Mouse (Mus musculus) spleen, adult 2 months (tissue): ENCODE results near the gene Acer1. TPM values are rescaled to one million over a fixed set of nuclear protein-coding genes. Genes with fewer than 3 reads are reported as not detected.
A peak's percentile ranks its signal among the peaks of the same experiment; 100 is the strongest.
"Not testable (repeated sequence)": the region's sequence is repeated elsewhere in the genome, so short reads cannot be mapped to it uniquely, and the experiment has no call there.

Experiments
- DNase-seq, 2 experiments: peaks; one replicate each; pipeline versions ENCODE4 v3.0.0 to v3.0.0-alpha.2; 2012 to 2021; ENCODE audit warnings: low spot score in 2 of 2, low read depth in 1 of 2
- H3K27ac ChIP-seq: fragments of 200-500 bp; 2 replicates; pipeline ENCODE4 v1.5.1; 2012; ENCODE audit warnings: low read length, inconsistent platforms; ENCODE audit not compliant: insufficient read depth
- H3K27me3 ChIP-seq: fragments of 200-500 bp; 2 replicates; pipeline ENCODE4 v1.6.1; 2012; ENCODE audit warnings: mild to moderate bottlenecking, moderate library complexity, low read length, inconsistent platforms; ENCODE audit not compliant: control insufficient read depth, insufficient read depth
- H3K36me3 ChIP-seq: fragments of 200-500 bp; 2 replicates; pipeline ENCODE4 v1.6.1; 2012; ENCODE audit warnings: mild to moderate bottlenecking, low read length, inconsistent platforms; ENCODE audit not compliant: control insufficient read depth, insufficient read depth
- H3K4me1 ChIP-seq: fragments of 200-500 bp; 2 replicates; pipeline ENCODE4 v1.6.1; 2011; ENCODE audit warnings: inconsistent platforms; ENCODE audit not compliant: control insufficient read depth, insufficient read depth, insufficient read length
- H3K4me3 ChIP-seq: fragments of 200-500 bp; 2 replicates; pipeline ENCODE4 v1.5.1; 2011; ENCODE audit warnings: mild to moderate bottlenecking, inconsistent platforms; ENCODE audit not compliant: insufficient read depth, insufficient read length; ENCODE audit errors: extremely low read depth
- CTCF ChIP-seq: fragments of 200-500 bp; IDR thresholded peaks from 2 replicates; pipeline ENCODE4 v1.5.1; 2011; ENCODE audit warnings: mild to moderate bottlenecking, inconsistent platforms; ENCODE audit not compliant: insufficient read depth, insufficient read length, insufficient replicate concordance; ENCODE audit errors: extremely low read depth
- POLR2A ChIP-seq: fragments of 200-500 bp; IDR thresholded peaks from 2 replicates; pipeline ENCODE4 v1.6.1; 2011; ENCODE audit warnings: low read depth, low read length, inconsistent platforms
- WGBS: fragments of 180-500 bp; shearing (Covaris S2); methylation state at CpG from one replicate; pipeline ENCODE4 v1.1.7; 2018; 5-methylcytosine and 5-hydroxymethylcytosine counted together
- polyA plus RNA-seq: library from polyadenylated mRNA; depleted of rRNA; stranded (reverse); fragments of >200 nt; gene quantifications from 2 replicates; pipeline ENCODE4 v1.2.3, GENCODE M21; 2012; rRNA removed

The Acer1 gene
- polyA plus RNA-seq, 1 experiment: not detected

GRCm38 (mm10) chr17:56917166-56917565 is 64.8 kb downstream of the Acer1 start:
- Histone ChIP-seq H3K27me3 (no peaks in the 10 kb centered on the region), H3K27ac (no peak overlapping the region), H3K4me3 (no peak overlapping the region), H3K4me1 (peaks cover 2% of the 10 kb centered on the region; the same call in 1 of the 2 replicates), H3K36me3 (peaks cover 8% of the 10 kb centered on the region; the same call in 1 of the 2 replicates)
- 90% methylated on average over 2 of the region's 2 CpGs for WGBS
- DNase-seq: no peak
- TF ChIP-seq CTCF: no peak
- TF ChIP-seq POLR2A: no peak

- DNase-seq: no peak
- Histone ChIP-seq H3K27me3 (no peaks in the 10 kb centered on the region), H3K4me3 (no peak overlapping the region), H3K27ac (peak overlapping the region; percentile 46), H3K4me1 (no peaks in the 10 kb centered on the region; the same call in 1 of the 2 replicates), H3K36me3 (no peaks in the 10 kb centered on the region; the same call in 1 of the 2 replicates)
- no peak for TF ChIP-seq POLR2A
- TF ChIP-seq CTCF: no peak
Observed at GRCm38 (mm10) chr17:56913444-56913843, 68.5 kb downstream of the Acer1 start.

DNA sequence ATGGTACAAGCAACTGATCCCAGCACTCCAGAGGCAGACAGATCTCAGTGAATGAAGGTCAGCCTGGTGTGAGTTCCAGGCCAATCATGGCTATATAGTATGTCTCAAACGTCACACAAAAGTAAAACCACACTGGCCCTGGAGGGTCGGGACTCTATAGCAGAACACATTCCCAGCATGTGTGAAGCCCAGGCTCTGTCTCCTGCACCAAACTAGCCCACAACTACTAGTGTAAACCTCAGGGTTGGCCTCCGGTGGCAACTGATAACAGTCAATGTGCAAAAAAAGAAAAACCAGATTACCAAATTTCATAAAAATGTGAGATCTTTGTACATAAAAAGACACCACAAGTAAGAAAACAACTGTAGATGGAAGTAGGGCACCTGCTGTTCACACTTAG is 68.9 kb downstream of the Acer1 start:
- TF ChIP-seq CTCF (no peak), POLR2A (no peak)
- H3K36me3 ChIP-seq: no peaks in the 10 kb centered on the region; the same call in 1 of the 2 replicates
- 0 out of 2 replicates have a peak overlapping the region, but pooled peaks have one; percentile 12 for H3K27ac ChIP-seq
- no peak for DNase-seq
- H3K4me1 ChIP-seq: no peaks in the 10 kb centered on the region; the same call in 1 of the 2 replicates
- no peak overlapping the region for H3K4me3 ChIP-seq
- H3K27me3 ChIP-seq: no peaks in the 10 kb centered on the region
- 63% methylated on average over 3 of the region's 3 CpGs for WGBS

GRCm38 (mm10) chr17:56909764-56910163 is 72.2 kb downstream of the Acer1 start:
- not testable (repeated sequence) for H3K4me3 ChIP-seq, H3K27me3 ChIP-seq, H3K4me1 ChIP-seq, H3K36me3 ChIP-seq, DNase-seq, H3K27ac ChIP-seq
- 91% methylated on average over 2 of the region's 2 CpGs for WGBS

DNA sequence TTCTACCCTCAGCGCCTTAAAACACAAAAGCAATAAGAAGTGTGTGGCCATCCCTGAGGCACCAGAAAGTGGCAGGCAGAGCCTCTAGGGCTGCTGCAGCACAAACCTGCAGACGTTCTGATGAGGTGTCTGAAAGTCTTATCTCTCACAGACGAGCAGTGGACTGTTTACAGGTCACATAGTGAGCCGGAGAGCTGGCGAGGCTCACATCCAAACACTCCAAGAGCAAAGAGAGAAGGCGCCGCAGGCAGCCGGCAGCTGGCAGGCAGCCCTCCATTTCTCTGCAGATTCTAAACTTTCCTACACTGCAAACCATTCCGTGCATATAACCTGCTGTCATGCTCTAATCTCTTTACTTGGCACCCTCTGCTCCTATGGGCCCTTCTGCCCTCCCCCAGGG is 74.0 kb downstream of the Acer1 start:
- Histone ChIP-seq H3K4me1 (no peaks in the 10 kb centered on the region), H3K27ac (no peak overlapping the region), H3K27me3 (no peaks in the 10 kb centered on the region), H3K4me3 (no peak overlapping the region), H3K36me3 (peaks cover 2% of the 10 kb centered on the region; the same call in 1 of the 2 replicates)
- 82% methylated on average over 9 of the region's 9 CpGs for WGBS
- no peak for DNase-seq
- TF ChIP-seq CTCF (no peak), POLR2A (no peak)

GRCm38 (mm10) chr17:56907096-56907495 is 74.8 kb downstream of the Acer1 start:
- H3K27ac ChIP-seq: no peak overlapping the region
- DNase-seq: no peak
- no peaks in the 10 kb centered on the region for H3K4me1 ChIP-seq
- H3K4me3 ChIP-seq: no peak overlapping the region
- H3K27me3 ChIP-seq: no peaks in the 10 kb centered on the region
- TF ChIP-seq POLR2A (no peak), CTCF (no peak)
- H3K36me3 ChIP-seq: peaks cover 4% of the 10 kb centered on the region; the same call in 1 of the 2 replicates
- WGBS: 92% methylated on average over 5 of the region's 5 CpGs

GRCm38 (mm10) chr17:56906166-56906565 is 75.8 kb downstream of the Acer1 start:
- H3K27me3 ChIP-seq: no peaks in the 10 kb centered on the region
- H3K36me3 ChIP-seq: peaks cover 9% of the 10 kb centered on the region; the same call in 1 of the 2 replicates
- H3K4me3 ChIP-seq: no peak overlapping the region
- H3K27ac ChIP-seq: no peak overlapping the region
- TF ChIP-seq CTCF: no peak
- TF ChIP-seq POLR2A: no peak
- DNase-seq: no peak
- no peaks in the 10 kb centered on the region for H3K4me1 ChIP-seq
- 82% methylated on average over 3 of the region's 3 CpGs for WGBS

Other genes starting within 250 kb of the Acer1 start
- 1.3 and 2.4 TPM in 2 replicates for gene Nrtn, start 224.6 kb downstream of the Acer1 start, polyA plus RNA-seq
- gene Dus3l, start 217.4 kb downstream of the Acer1 start, polyA plus RNA-seq: 98.4 and 128 TPM in 2 replicates
- 3.3 and 4.7 TPM in 2 replicates for gene Prr22, start 211.9 kb downstream of the Acer1 start, polyA plus RNA-seq
- 13.6 and 16.5 TPM in 2 replicates for gene Rfx2, start 151.1 kb downstream of the Acer1 start, polyA plus RNA-seq
- gene Acsbg2, start 107.7 kb downstream of the Acer1 start, polyA plus RNA-seq: not detected in 2 replicates
- 0.09 and 0.21 TPM in 2 replicates for gene 1700061G19Rik, start 106.6 kb downstream of the Acer1 start, polyA plus RNA-seq
- 36.2 and 46.1 TPM in 2 replicates for gene Mllt1, start 46.7 kb downstream of the Acer1 start, polyA plus RNA-seq
- gene Clpp, start 8.2 kb upstream of the Acer1 start, polyA plus RNA-seq: 66.7 and 103 TPM in 2 replicates
- gene Alkbh7, start 15.2 kb upstream of the Acer1 start, polyA plus RNA-seq: 20.3 and 22.3 TPM in 2 replicates
- not detected in 2 replicates for gene Pspn, start 17.9 kb upstream of the Acer1 start, polyA plus RNA-seq
- 18.5 and 26.8 TPM in 2 replicates for gene Gtf2f1, start 29.2 kb upstream of the Acer1 start, polyA plus RNA-seq
- 0.07 and 0.12 TPM in 2 replicates for gene Gm17949, start 29.3 kb upstream of the Acer1 start, polyA plus RNA-seq
- gene Khsrp, start 49.4 kb upstream of the Acer1 start, polyA plus RNA-seq: 82.8 and 119 TPM in 2 replicates
- not detected in 2 replicates for gene Slc25a41, start 59.5 kb upstream of the Acer1 start, polyA plus RNA-seq
- gene Crb3, start 77.0 kb upstream of the Acer1 start, polyA plus RNA-seq: 6.3 and 6.8 TPM in 2 replicates
- gene Slc25a23, start 77.7 kb upstream of the Acer1 start, polyA plus RNA-seq: 10.7 and 13.1 TPM in 2 replicates
- gene Dennd1c, start 96.4 kb upstream of the Acer1 start, polyA plus RNA-seq: 94.1 and 116 TPM in 2 replicates
- 1.6 and 1.7 TPM in 2 replicates for gene Tubb4a, start 105.7 kb upstream of the Acer1 start, polyA plus RNA-seq
- 2.7 and 3.4 TPM in 2 replicates for gene Tnfsf9, start 123.2 kb upstream of the Acer1 start, polyA plus RNA-seq
- 0.36 and 0.55 TPM in 2 replicates for gene Cd70, start 167.7 kb upstream of the Acer1 start, polyA plus RNA-seq
- 6.1 and 7.9 TPM in 2 replicates for gene Tnfsf14, start 212.1 kb upstream of the Acer1 start, polyA plus RNA-seq
- 160 and 170 TPM in 2 replicates for gene C3, start 246.0 kb upstream of the Acer1 start, polyA plus RNA-seq